Mouse (Mus musculus): ENCODE measurements at regions not wholly inside any gene's neighbourhood (a gene's known extent, or its start where the extent isn't known, plus 50 kb on each side); places are given as distances from the start of the nearest gene placed in this dataset.
A peak's percentile ranks its signal among the peaks of the same experiment; 100 is the strongest.
"Not testable (repeated sequence)": the region's sequence is repeated elsewhere in the genome, so short reads cannot be mapped to it uniquely, and the experiment has no call there.

DNA sequence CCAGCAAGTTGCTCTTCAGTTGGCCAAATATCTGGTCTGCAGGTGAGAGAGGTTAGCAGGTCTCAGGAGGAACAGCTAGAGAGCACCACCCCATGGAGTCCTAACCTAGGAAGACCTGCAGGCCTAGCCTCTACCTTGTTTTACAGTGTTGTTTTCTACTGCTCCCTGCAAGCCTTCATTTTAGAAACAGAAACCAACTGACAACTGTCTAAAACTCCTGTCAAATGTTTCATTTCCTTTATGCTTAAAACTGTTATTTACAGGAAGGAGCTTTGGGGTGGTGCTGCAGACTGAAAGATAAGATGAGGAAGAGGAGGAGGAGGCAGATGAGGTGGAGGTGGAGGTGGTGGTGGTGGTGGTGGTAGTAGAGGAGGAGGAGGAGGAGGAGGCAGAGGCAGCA is 96.6 kb upstream of the Selenop start:
- DNase-seq (ENCODE audit: inconsistent ontology term), result no peak

DNA sequence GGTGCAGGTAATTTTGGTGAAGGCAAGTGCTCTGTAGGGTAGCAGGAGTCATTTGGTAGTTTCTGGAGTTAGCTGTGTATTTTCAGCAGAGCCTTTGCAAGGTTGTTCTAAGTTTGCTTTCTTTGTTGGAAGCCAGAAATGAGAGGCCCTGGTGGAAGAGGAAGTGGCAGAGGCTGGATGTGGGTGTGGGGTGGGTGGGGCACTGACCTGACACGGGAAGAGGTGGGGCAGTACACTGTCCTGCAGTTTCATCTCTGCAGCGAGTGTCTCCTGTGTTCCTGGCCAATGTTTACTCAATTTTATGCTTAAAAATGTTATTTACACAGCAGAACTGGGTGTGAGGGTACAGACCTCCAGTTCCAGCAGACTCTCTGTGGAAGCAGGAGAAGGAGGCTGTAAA is 94.3 kb upstream of the Selenop start:
- DNase-seq (ENCODE audit: inconsistent ontology term), result no peak

DNA sequence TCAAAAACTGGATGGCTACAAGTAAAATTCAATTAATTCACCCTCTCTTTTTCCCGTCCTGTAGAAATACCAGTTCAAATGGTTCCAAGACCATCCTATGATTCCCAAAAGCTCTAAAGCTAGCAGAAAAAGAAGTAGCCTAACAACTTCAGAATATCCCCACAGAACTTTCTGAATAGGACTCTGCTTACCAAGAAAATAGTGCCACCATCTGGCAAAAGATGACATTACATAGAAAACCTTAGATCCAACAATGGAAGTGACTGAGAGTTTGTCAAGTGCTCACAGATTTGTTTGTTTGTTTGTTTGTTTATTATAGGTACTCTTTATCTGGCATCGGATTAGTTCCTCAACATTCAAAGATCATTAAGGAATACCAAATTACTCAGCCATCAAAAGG is 93.5 kb upstream of the Selenop start:
- DNase-seq (ENCODE audit: inconsistent ontology term), result peak; percentile 6

DNA sequence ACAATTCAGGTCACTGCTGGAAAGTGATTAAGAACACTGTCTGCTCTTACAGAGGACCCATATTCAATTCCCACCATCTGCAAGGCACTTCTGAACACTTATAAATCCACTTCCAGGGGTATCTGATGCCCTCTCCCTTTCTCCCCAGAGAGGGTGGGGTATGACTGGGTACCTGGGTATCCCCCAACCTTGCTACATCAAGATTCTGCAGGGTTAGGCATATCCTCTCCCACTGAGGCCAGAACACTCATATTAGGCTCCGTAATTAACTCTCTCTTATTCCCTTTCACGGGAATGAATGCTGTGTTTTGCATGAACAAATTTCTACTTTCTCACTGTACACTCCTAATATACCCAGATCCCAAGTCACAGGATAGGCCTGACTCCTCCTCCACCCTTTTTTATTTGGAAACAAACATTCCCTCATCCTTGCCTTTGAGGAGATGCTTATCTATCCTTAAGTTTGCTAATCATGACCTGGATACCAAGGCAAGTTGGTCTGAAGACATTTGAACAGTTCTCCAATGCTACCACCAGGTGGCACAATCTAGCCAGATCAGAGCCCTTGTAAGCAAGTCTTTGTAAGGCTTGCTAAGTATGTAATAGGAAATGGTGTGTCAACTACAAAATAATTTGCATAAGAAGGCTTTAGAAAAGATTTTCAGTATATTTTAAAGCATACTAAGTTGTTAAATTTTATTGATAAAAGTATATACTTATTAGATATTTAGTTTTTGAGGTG is 66.3 kb upstream of the Selenop start:
- peak; percentile 26 for DNase-seq (ENCODE audit: inconsistent ontology term)

DNA sequence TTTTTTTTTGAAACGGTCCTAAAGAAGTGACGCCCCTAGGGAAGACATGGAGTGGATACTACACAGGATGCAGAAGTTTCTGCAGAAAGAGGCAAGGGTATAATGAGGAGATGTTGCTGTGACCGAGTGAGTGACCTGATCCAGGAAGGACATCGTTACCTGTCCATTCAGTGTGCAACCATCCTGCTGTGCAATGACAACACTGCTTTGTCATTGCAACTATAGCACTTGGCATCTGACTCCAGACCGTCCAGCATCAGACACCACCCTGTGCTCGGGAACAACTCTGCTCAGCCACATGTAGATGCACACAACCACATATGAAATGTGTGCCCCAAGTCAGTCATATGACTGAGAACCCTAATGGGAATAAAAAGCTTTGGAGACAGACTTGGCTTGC is 62.8 kb upstream of the Selenop start:
- no peak for DNase-seq (ENCODE audit: inconsistent ontology term)

DNA sequence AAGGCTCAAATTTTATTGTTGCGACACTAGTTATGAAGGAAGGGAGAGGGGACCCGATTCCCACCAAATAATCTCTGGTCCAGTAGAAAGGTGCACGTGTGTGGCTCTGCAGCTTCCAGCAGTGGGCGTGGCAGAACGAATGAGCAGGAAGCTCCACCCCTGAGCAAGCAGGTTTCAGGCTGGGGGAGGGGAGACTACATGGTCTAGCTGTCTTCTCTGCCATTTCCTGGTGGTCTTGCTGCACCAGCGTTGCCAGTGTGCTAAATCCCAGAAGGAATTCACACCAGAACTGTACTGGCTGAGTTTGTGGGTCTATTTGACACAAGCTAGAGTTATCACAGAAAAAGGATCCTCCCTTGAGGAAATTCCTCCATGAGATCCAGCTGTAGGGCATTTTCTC is 62.3 kb upstream of the Selenop start:
- not testable (repeated sequence) for DNase-seq (ENCODE audit: inconsistent ontology term)

DNA sequence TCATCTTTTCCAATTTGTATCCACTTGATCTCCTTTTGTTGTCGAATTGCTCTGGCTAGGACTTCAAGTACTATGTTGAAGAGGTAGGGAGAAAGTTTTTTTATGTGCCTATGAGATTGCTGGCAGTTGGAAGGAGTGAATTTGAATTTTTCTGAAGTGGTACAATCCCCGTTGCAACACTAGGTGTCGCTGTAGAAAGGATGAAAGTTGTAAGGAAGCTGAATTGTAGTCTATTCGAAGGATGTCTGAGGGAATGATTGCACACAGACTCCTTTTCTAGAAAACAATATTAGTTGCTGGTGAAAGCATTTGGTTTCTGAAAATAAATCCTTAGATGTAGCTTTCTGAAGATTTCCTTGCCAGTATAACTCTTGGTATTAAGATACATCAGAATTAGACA is 54.6 kb upstream of the Selenop start:
- peak; percentile 19 for DNase-seq (ENCODE audit: inconsistent ontology term)

DNA sequence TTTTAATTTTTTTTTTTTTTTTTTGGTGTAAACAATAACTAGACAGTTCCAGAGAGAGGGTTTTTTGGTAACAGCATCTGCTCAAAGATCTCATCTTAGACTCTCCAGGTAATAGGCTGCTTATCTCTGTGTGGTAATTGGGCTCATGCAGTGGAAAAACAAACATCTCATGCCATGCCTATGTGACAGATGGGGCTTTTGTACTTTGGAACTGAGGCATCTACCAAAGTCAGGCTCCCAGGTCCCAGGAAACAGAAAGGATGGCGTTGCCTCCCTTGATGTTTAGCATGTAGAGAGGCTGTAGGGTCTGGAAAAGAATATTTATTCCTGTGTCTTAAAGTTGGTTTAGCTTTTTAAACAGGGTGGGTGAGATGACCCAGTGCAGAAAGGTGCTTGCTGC is 53.1 kb upstream of the Selenop start:
- no peak for DNase-seq (ENCODE audit: inconsistent ontology term)

All from Muller cell, postnatal 12 days (primary cell).